Mouse (Mus musculus) mammary gland, adult 2 months (tissue): ENCODE measurements around the gene Fam240a. TPM values are rescaled to one million over a fixed set of nuclear protein-coding genes. Genes with fewer than 3 reads are reported as not detected.

ENCODE experiments used
- polyA plus RNA-seq: library from polyadenylated mRNA; depleted of rRNA; stranded (reverse); fragments of >200 nt; gene quantifications from 2 replicates; pipeline ENCODE4 v1.2.3, GENCODE M21; 2012; ENCODE audit warnings: low replicate concordance; rRNA removed

The Fam240a gene
- not detected in 2 replicates for polyA plus RNA-seq

DNA sequence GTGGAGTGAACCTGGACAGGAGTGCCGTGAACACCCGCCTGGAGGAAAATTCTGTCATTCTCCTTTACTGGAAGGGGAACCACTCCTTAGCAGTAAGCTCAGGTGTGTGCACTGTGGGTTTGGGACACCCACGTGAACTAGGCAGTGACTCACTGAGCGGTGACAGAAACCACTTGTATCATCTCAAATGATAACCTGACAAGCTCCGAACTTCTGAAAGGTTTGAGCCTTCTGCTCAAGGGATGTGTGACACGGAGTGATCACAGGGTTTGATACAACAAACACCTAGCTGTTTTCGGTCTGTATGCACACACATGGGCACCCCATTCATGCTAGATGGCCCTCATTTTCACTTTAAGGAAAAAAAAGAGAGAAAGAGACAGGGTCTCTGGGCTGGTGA lies at the start of gene Fam240a:
Gene Fam240a (minus strand): TSS at position 76 of the 400 bp plus-strand sequence.

DNA sequence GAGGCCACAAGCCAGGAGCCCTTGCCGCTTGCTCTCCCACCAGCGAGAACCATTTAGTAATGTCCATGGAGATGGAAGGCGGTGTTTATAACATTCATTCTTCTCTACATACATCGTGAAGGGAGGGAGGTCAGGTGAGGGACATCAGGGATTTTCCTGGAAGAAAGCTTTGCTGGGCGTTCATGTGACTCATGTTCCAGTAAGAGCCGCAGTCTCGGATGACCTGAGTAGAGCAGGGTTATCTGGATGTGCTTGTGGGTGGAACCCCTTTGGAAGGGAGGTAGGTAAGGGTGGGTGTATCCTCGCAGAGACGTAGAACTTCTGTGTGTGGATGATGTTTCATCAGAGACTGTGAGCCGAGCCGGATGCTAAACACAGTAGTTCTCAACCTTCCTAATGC lies 34.7 kb upstream of the Fam240a start, which contains the start of gene Lrrc2:
Gene Lrrc2 (plus strand): TSS at position 149 of the 400 bp plus-strand sequence.

DNA sequence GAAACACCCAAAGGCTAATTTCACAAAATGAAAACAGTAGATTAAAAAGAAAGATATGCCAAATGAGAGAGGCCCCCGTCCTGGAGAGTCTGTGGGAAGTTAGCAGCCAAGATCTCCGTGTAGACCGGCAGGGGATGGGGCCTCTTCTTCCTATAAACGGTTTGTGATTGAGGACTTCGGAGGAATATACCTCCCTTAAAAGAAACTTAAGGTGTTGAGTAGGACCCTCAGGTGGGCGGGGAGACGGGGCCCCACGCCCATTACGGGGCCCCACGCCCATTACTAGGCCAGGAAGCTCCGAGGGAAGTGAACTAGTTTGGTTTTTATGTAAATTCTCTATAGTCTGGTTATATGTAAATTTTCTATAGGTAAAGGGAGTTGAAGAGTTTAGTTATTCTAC lies 29.3 kb upstream of the Fam240a start, which contains the start of gene Tdgf1:
Gene Tdgf1 (minus strand): TSS at position 233 of the 400 bp plus-strand sequence.

DNA sequence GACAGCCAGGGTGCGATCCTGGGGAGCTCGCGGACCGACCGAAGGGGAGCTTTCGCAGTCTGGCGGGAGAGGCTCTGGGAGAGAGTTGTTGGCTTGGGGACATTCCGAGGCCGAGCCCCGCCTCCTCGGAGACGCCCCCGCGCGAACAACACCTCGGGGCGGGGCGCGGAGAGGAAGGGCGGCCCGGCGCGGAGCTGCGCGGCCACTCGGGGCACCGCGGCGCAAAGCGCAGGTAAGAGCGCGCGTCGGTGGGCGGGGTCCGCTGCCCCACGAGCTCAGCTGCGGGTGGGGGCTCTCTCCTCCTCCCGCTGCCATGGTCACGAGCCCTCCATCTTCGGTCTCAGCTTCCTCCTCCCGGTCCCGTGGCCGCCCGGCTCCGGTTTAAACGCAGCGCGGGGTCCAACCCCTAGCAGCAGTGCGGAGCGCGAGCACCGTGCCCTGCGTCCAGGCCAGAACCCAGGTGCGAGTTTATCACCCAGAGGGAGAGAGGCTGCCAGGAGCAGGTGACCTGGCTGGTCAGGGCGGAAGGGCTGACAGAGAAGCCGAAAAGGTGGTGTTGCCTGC lies 36.6 kb downstream of the Fam240a start, which contains the start of gene Tmie:
Gene Tmie (minus strand): TSS at position 116 of the 564 bp plus-strand sequence.

DNA sequence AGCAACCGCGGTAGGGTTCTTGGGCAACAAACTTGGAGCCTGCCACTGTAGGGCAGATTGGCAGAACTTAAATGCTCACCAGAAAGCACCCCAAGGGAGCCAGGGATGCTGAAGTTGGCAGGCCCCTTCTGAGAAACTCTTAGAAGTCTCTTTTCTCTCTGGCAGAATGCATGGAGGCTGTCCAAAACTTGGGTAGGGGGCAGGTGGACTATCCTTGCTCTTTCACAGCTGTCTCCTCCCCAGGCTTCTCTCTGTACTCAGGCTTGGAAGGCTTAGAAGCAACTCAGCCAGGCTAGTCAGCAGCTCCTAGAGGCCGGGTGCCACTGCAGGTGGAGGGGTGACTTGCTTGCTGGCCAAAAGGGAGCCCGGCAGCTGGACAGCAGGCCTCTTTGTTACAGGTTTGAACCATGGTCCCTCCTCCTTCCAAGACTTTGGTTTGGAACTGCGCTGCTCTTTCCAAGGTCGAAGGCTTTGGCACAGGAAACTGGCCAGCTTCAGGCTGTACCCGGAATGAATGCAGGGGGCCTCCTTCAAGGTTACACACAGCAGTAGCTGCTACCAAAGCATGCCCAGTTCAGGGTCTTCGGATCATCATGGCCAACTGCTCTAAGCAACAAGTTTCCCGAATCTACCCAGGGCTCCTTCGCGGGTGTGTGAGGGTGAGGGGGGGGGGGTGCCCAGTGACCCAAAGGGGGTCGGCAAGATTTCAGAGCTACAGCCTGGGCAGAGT lies 37.3 kb downstream of the Fam240a start, which contains the start of gene Als2cl:
Gene Als2cl (plus strand): TSS at position 680 of the 730 bp plus-strand sequence.

Other genes with a start within 250 kb of the Fam240a start
- 1.2 and 7.3 TPM in 2 replicates for gene Myl3, start 175.0 kb downstream of the Fam240a start, polyA plus RNA-seq
- gene Pth1r, start 169.7 kb downstream of the Fam240a start, polyA plus RNA-seq = 93.3 and 128 TPM in 2 replicates
- gene Prss42, start 118.7 kb downstream of the Fam240a start, polyA plus RNA-seq = not detected in 2 replicates
- gene Prss44, start 102.9 kb downstream of the Fam240a start, polyA plus RNA-seq = not detected in 2 replicates
- gene Prss43, start 90.2 kb downstream of the Fam240a start, polyA plus RNA-seq = 0.04 TPM in 1 of 2 replicates, not detected in the other
- not detected in 2 replicates for gene Prss45, start 82.3 kb downstream of the Fam240a start, polyA plus RNA-seq
- gene Prss46, start 72.4 kb downstream of the Fam240a start, polyA plus RNA-seq = not detected in 2 replicates
- 0.07 TPM in 1 of 2 replicates, not detected in the other for gene Prss50, start 58.9 kb downstream of the Fam240a start, polyA plus RNA-seq
- 63.3 and 112 TPM in 2 replicates for gene Als2cl, start 37.0 kb downstream of the Fam240a start, polyA plus RNA-seq
- gene Tmie, start 36.7 kb downstream of the Fam240a start, polyA plus RNA-seq = 5.6 and 7.9 TPM in 2 replicates
- 0.11 and 0.17 TPM in 2 replicates for gene Tdgf1, start 29.3 kb upstream of the Fam240a start, polyA plus RNA-seq
- gene Lrrc2, start 34.7 kb upstream of the Fam240a start, polyA plus RNA-seq = 4.2 TPM in 1 of 2 replicates, not detected in the other
- gene Rtp3, start 73.7 kb upstream of the Fam240a start, polyA plus RNA-seq = 5.4 and 9.1 TPM in 2 replicates
- 41.0 and 80.0 TPM in 2 replicates for gene Ltf, start 102.4 kb upstream of the Fam240a start, polyA plus RNA-seq
- gene Ccrl2, start 140.7 kb upstream of the Fam240a start, polyA plus RNA-seq = 4.3 and 7.2 TPM in 2 replicates
- 11.5 and 19.9 TPM in 2 replicates for gene Lrrfip2, start 200.7 kb upstream of the Fam240a start, polyA plus RNA-seq